Mouse (Mus musculus): ENCODE results near the gene Aldh3b1.

DNA sequence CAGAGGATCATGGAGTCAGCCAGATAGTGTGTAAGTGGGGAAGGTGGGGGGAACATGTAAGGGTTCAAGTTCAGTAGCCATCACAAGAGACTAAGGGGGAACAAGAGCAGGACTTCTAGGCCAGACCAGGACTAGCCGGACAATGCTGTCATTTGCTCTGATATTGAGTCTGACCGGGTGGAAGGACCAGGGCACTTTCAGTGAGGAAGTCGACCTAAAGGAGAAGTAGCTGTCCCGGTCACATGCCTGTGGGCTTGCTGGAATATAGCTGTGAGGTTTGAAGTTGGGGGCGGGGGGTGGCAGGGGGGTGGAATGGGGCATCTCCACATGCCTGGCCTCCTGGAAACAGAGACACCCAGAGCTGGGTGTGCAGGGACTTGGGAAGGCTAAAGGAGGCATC lies 15.1 kb downstream of the Aldh3b1 start:
- TF ChIP-seq POLR2A (IDR thresholded peaks at IDR 0.05; ENCODE audit: borderline replicate concordance, extremely low read depth, insufficient read depth, insufficient read length, poor library complexity, severe bottlenecking) (no peak), CTCF (IDR thresholded peaks at IDR 0.05; ENCODE audit: borderline replicate concordance, extremely low read depth, insufficient read depth, insufficient read length) (no peak)

Measured in brain, embryonic 14.5 days (tissue).